Mouse (Mus musculus) CH12.LX (cell line): ENCODE results near the gene P4hb. TPM values are rescaled to one million over a fixed set of nuclear protein-coding genes. Genes with fewer than 3 reads are reported as not detected.

Source experiments
- DNase-seq: peaks from one replicate; pipeline ENCODE4 v3.0.0-alpha.2; 2013; ENCODE audit errors: extremely low read depth
- H3K27ac ChIP-seq: 2 replicates; pipeline ENCODE4 v1.5.1; 2012; ENCODE audit warnings: low read depth, mild to moderate bottlenecking, control low read depth, moderate library complexity; ENCODE audit not compliant: insufficient read depth
- H3K27me3 ChIP-seq: replicated peaks from 2 replicates; pipeline ENCODE3; 2012; ENCODE audit warnings: inconsistent platforms
- H3K36me3 ChIP-seq, 2 experiments: replicated peaks in 1 of 2; 2 replicates each; pipeline versions ENCODE3 to v1.6.1; 2012; ENCODE audit warnings: inconsistent platforms in 1 of 2, low read length in 1 of 2, mild to moderate bottlenecking in 1 of 2, mixed read lengths in 1 of 2, moderate library complexity in 1 of 2; ENCODE audit not compliant: control insufficient read depth in 1 of 2, insufficient read depth in 1 of 2
- H3K4me1 ChIP-seq, 2 experiments: 2 replicates each; pipeline ENCODE4 v1.6.1; 2012; ENCODE audit warnings: inconsistent platforms in 1 of 2, moderate library complexity in 1 of 2; ENCODE audit not compliant: insufficient read depth in 2 of 2, control insufficient read depth in 1 of 2
- H3K4me2 ChIP-seq: 2 replicates; pipeline ENCODE4 v1.6.1; 2012; ENCODE audit warnings: low read depth, mild to moderate bottlenecking, control low read depth; ENCODE audit not compliant: poor library complexity, insufficient read depth, severe bottlenecking
- H3K4me3 ChIP-seq, 3 experiments: fragments of 150-350 bp in 1 of 3; sonication (generic) in 1 of 3; replicated peaks in 1 of 3; 2 replicates each; pipeline versions ENCODE3 to v1.5.1; 2011 to 2012; ENCODE audit warnings: low read depth in 2 of 3, low read length in 2 of 3, mild to moderate bottlenecking in 2 of 3, moderate library complexity in 2 of 3, control low read depth in 1 of 3, improper control_type of control experiment in 1 of 3, inconsistent platforms in 1 of 3, mixed read lengths in 1 of 3; ENCODE audit not compliant: poor library complexity in 1 of 3
- H3K79me2 ChIP-seq: replicated peaks from 2 replicates; pipeline ENCODE4 v1.6.1; 2012; ENCODE audit warnings: mild to moderate bottlenecking, moderate library complexity; ENCODE audit not compliant: control insufficient read depth, poor library complexity, insufficient read depth, severe bottlenecking; ENCODE audit errors: extremely low read depth
- H3K9ac ChIP-seq: 2 replicates; pipeline ENCODE4 v1.6.1; 2012; ENCODE audit warnings: low read depth, mild to moderate bottlenecking, control low read depth, moderate library complexity; ENCODE audit not compliant: insufficient read depth
- H3K9me3 ChIP-seq: replicated peaks from 2 replicates; pipeline ENCODE3; 2012; ENCODE audit warnings: low read length, inconsistent platforms, mixed read lengths
- CHD2 ChIP-seq: IDR thresholded peaks from 2 replicates; pipeline ENCODE4 v1.6.1; 2011; ENCODE audit warnings: low read length, improper control_type of control experiment
- ELF1 ChIP-seq: IDR thresholded peaks from 2 replicates; pipeline ENCODE4 v1.6.1; 2014; ENCODE audit warnings: low read depth, mild to moderate bottlenecking, inconsistent platforms, low read length, improper control_type of control experiment
- JUN ChIP-seq: IDR thresholded peaks from 2 replicates; pipeline ENCODE4 v1.6.1; 2011; ENCODE audit warnings: low read depth, mild to moderate bottlenecking, low read length, improper control_type of control experiment, moderate library complexity; ENCODE audit not compliant: insufficient read depth
- KAT2A ChIP-seq: IDR thresholded peaks from 2 replicates; pipeline ENCODE4 v1.6.1; 2012; ENCODE audit warnings: low read length, improper control_type of control experiment, inconsistent platforms; ENCODE audit not compliant: insufficient replicate concordance
- MAX ChIP-seq: IDR thresholded peaks from 2 replicates; pipeline ENCODE4 v1.6.1; 2011; ENCODE audit warnings: low read length, improper control_type of control experiment
- MYC ChIP-seq: IDR thresholded peaks from 2 replicates; pipeline ENCODE4 v1.6.1; 2011; ENCODE audit warnings: low read depth, mild to moderate bottlenecking, improper control_type of control experiment, low read length
- PAX5 ChIP-seq: IDR thresholded peaks from 2 replicates; pipeline ENCODE4 v1.6.1; 2012; ENCODE audit warnings: low read length, inconsistent platforms, mixed read lengths
- POLR2AphosphoS2 ChIP-seq: IDR thresholded peaks from 2 replicates; pipeline ENCODE4 v1.6.1; 2011; ENCODE audit warnings: low read depth, low read length, improper control_type of control experiment
- RAD21 ChIP-seq: IDR thresholded peaks from 2 replicates; pipeline ENCODE4 v1.6.1; 2011; ENCODE audit warnings: low read depth, mild to moderate bottlenecking, low read length, improper control_type of control experiment, moderate library complexity
- TBP ChIP-seq: conservative IDR thresholded peaks from 2 replicates; pipeline ENCODE4 v1.6.1; 2011; ENCODE audit warnings: low read depth, low read length, improper control_type of control experiment
- USF2 ChIP-seq: conservative IDR thresholded peaks from 2 replicates; pipeline ENCODE4 v1.6.1; 2011; ENCODE audit warnings: low read depth, low read length, improper control_type of control experiment
- ZNF384 ChIP-seq: IDR thresholded peaks from 2 replicates; pipeline ENCODE4 v1.6.1; 2012; ENCODE audit warnings: low read depth, low read length, improper control_type of control experiment, inconsistent platforms
- dilution Hi-C: fragments of 300-500 bp; cut with MboI; formaldehyde crosslinking; loops from 2 replicates; pipeline ENCODE4 v1.14.3; 2020; ENCODE audit warnings: low sequenced_read_pairs; ENCODE audit not compliant: extremely low pct_unique_long_range_greater_than_20kb, extremely low pct_ligation_motif_present
- in situ Hi-C: fragments of 300-500 bp; cut with MboI; formaldehyde crosslinking; loops from 3 replicates; pipeline ENCODE4 v1.14.3; 2019; ENCODE audit warnings: low sequenced_read_pairs, low pct_ligation_motif_present, low pct_unique_long_range_greater_than_20kb, mixed read lengths
- polyA plus RNA-seq: library from polyadenylated mRNA; unstranded; fragments of >175 nt; gene quantifications from 2 replicates; pipeline ENCODE4 v1.2.1, GENCODE M21; 2012; ENCODE audit warnings: low read depth; ENCODE audit not compliant: insufficient read length
- total RNA-seq, 2 experiments: library from RNA; depleted of rRNA; stranded (reverse); fragments of 300-350 nt in 1 of 2; fragments of >200 nt in 1 of 2; gene quantifications; 2 replicates each; pipeline ENCODE4 v1.2.3; 2012 to 2014

The P4hb gene
- total and polyA plus RNA-seq, 3 experiments = 486 to 644 (median 531) TPM

GRCm38 (mm10) chr11:120538485-120538884 is 34.6 kb downstream of the P4hb start:
- H3K36me3 ChIP-seq = peaks cover 15 to 25% of the 10 kb centered on the region in 2 experiments
- peaks cover 16% of the 10 kb centered on the region for H3K27me3 ChIP-seq
- no peaks in the 10 kb centered on the region for H3K79me2 ChIP-seq
- H3K4me1 ChIP-seq = peaks cover 27 to 37% of the 10 kb centered on the region in 2 experiments
- no peak overlapping the region for H3K4me2 ChIP-seq
- no peak overlapping the region for H3K9ac ChIP-seq
- dilution Hi-C loops = no loop called here
- H3K4me3 ChIP-seq = no peak overlapping the region
- H3K9me3 ChIP-seq = no peaks in the 10 kb centered on the region
- DNase-seq = no peak
- H3K27ac ChIP-seq = no peak overlapping the region
- TF ChIP-seq TBP (no peak), USF2 (no peak), POLR2AphosphoS2 (no peak), KAT2A (no peak), ELF1 (no peak), RAD21 (no peak), PAX5 (no peak), JUN (no peak), CHD2 (no peak), ZNF384 (no peak), MAX (no peak)
- in situ Hi-C loops = no loop called here

GRCm38 (mm10) chr11:120535804-120536203 is 37.2 kb downstream of the P4hb start:
- dilution Hi-C loops (no loop called here), in situ Hi-C loops (no loop called here)
- peaks cover 27 to 37% of the 10 kb centered on the region in 2 experiments for H3K4me1 ChIP-seq
- peaks cover 38% of the 10 kb centered on the region for H3K27me3 ChIP-seq
- H3K36me3 ChIP-seq = peaks cover 0 to 2% of the 10 kb centered on the region in 2 experiments
- no peak overlapping the region for H3K9ac ChIP-seq
- no peaks in the 10 kb centered on the region for H3K79me2 ChIP-seq
- H3K4me2 ChIP-seq = no peak overlapping the region
- H3K9me3 ChIP-seq = peaks cover 4% of the 10 kb centered on the region
- no peak overlapping the region for H3K27ac ChIP-seq
- DNase-seq = peak; percentile 66
- H3K4me3 ChIP-seq = no peak overlapping the region
- peak; percentile 72 for TF ChIP-seq ELF1
- TF ChIP-seq MYC = no peak

GRCm38 (mm10) chr11:120535145-120535544 is 37.9 kb downstream of the P4hb start:
- Histone ChIP-seq H3K9ac (no peak overlapping the region), H3K4me1 (peaks cover 27 to 30% of the 10 kb centered on the region in 2 experiments), H3K27me3 (peaks cover 38% of the 10 kb centered on the region), H3K4me3 (no peak overlapping the region), H3K9me3 (peaks cover 8% of the 10 kb centered on the region), H3K27ac (no peak overlapping the region), H3K36me3 (no peaks in the 10 kb centered on the region), H3K79me2 (no peaks in the 10 kb centered on the region), H3K4me2 (no peak overlapping the region)
- dilution Hi-C loops = no loop called here
- in situ Hi-C loops = no loop called here
- DNase-seq = no peak
- no peak for TF ChIP-seq ELF1
